Mouse (Mus musculus) G1E-ER4 (cell line): ENCODE results near the gene 3110040N11Rik. TPM values are rescaled to one million over a fixed set of nuclear protein-coding genes. Genes with fewer than 3 reads are reported as not detected.

Experiments used
- GATA1 ChIP-seq: IDR thresholded peaks from one replicate; pipeline ENCODE4 v1.8.0; 2012; ENCODE audit warnings: low read length, inconsistent platforms
- polyA plus RNA-seq: library from polyadenylated mRNA; stranded (reverse); fragments of >175 nt; gene quantifications from 2 replicates; pipeline ENCODE4 v1.2.3, GENCODE M21; 2012

3110040N11Rik gene
- polyA plus RNA-seq, result 26.0 and 35.6 TPM in 2 replicates

DNA sequence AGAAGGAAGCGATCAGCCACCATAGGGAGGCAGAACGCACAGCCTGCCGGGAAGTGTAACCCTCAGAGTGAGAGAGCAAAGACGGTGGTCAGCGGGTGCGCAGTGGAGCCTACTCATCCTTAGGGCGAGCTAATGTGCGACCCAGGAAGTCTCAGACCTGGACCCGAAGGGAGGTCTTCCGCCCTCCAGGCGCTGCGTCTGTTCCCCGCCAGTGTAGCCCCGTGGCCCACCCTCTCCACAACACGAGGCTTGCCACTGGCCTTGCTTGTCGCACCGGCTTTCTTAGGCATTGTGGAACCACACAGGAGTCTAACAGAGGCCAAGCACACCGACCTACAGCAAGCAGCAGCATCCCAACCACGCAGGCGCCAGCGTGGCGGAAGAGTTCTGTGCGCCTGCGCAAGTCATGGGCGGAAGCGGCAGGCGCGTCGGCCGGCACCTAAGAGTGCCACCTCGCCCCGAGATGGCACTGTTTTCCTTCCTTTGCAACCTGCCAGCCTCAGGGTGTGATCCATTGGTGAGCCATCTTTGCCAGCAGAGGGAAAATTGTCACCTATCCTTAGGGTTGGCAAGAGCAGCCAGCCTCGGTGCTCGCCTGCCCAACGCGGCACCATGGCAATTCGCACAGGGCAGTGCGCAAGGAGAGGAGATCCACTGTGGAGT lies at the start of gene 3110040N11Rik:
TSS of gene 3110040N11Rik (minus strand) at position 384 of the 663 bp plus-strand sequence.
- no peak for TF ChIP-seq GATA1

DNA sequence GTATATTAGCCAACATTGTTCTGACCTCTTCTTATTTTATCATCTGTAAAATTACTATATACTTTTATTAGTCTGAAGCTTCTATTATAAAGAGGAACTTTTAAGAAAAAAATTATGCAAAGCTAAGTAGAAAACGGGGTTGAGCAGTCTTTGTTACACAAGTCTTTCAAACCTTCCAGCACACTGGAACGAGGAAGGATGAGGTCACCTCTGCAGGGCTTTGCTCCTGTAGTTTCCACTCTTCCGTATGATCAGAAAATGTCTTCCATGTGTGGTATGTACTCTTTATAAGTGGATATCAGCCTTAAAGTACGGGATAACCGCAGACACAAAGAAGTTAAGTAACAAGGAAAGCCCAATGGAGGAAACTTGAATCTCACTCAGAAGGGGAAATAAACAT lies 46.2 kb upstream of the 3110040N11Rik start:
- TF ChIP-seq GATA1, result no peak

DNA sequence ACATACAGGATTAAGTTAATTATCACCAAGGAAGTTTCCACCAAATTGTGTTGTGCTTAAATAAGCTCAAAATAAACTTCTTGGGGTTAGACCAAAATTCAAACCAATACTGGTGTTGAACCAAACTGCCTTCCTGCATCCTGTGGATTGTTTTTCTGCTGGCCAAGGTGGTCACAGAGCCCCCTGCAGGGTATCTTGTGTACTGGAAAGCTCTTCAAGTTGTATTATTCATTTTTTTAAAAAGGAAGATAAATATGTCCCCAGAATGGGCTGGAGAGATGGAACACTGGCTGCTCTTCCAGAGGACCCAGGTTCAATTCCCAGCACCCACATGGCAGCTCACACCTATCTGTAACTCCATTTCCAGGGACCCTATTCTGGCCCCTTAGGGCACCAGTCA lies 45.6 kb upstream of the 3110040N11Rik start:
- TF ChIP-seq GATA1, result no peak

DNA sequence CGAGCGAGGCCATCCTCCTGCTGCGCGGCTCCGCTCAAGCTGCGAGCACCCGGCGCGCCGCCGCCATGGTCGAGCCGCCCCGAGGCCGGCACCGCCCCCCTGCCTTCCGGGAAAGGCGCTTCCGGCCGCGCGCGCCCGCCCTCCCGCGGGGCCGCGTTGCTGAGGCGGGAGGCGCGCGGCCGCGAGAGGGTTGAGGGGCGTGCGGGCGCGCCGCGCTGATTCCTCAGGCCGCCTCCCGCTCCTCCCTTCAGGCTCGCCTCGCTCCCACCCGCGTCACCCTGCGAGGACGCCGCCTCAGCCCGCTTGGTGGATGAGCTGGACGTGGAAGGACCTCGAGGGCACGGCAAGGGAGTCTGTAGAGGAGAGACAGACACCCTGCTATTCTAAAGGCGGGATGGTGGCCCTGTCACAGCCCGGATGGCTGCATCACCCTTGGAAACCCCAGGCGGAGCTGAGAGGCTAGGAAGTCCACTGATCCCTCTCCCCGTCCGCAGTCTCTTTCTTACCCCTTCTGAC lies 40.2 kb upstream of the 3110040N11Rik start, which contains the start of gene Btbd1:
TSS of gene Btbd1 (minus strand) at position 53 of the 516 bp plus-strand sequence.
- TF ChIP-seq GATA1, result no peak

DNA sequence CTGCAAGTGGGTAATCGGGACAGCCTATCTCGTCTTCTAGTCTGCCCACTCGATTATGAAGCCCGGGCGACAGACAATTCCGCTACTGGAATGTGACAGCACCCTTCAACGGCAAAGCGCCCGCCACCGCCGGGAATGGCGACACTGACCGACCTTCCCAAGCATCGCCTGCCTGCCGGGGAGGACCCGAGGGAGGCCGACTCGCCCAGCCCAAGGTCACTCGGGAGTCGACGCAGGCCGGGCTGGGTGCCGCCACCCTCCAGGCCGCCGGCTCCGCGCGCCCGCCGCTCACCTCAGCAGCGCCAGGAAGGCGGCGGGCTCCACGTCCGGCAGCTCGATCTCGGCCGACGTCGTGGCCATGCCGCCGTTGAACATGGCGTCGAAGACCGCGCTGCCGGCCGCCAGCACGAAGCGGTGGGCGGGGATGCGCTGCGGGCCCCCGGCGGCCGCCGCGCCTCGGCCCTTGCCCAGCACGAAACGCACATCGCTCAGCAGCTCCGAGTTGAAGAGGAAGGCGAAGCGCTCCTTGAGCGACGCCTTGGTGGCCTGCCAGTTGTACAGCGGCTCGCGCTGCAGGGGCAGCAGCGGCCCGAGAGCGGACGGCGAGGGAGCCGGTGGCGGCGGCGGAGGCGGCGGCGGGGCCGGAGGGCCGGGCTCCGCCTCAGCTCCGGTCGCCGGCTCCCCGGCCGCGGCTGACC lies 39.6 kb upstream of the 3110040N11Rik start:
- no peak for TF ChIP-seq GATA1

DNA sequence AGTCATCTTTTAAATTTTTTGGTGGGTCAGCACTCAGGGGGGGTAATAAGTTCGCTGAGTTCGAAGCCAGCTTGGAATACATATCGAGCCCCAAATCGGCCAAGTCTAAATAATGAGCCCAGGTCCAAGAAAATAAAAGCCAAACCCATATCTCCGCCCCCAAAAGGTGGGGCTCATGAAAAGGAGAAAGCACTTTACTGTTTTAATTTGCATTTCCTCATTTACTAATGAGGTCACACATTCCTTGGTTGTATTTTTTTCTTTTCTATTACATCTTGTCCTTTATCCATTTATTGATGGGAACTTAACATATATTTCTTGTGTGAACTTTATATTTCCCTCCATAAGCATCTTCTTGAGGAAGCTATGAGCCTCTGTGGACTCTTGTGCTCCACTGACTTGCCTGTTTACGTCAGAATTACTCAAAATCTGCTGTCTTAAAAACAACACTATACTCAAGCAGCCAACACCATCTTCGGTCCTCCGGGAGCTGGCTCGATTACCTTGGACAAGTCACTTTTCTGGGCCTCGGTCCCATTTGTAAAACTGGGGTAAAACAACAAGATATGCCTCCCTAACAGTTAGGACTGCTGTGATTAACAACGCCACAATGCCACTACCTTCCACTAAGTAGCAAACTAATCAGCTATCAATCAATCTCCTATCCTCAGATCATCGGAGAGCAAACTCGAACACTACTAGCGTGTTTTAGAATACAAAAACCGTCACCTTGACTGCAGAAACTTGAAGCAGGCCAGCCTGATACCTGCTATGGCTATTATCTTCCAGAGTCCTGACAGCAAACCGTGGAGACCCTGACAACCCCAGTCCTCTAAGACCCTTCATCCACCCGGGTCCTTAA lies 38.8 kb upstream of the 3110040N11Rik start:
- TF ChIP-seq GATA1, result no peak

DNA sequence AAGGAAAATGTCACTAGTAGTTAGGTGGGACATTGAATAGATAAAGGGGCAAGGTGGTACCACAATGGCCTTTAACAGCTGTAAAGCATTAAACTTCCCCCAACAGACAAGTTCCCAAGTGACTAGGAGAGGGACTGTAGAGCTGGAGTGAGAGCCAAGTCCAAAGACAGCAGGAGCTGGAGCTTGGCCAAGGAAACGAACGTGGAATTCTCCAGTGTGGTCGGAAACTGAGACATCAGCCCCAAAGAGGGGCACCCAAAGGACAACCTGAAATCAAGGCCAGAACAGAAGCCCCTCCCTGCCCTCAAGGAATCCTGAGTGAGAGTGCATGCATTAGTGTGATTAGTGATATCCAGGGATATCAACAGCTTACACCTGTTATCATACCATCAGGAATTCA lies 36.1 kb upstream of the 3110040N11Rik start:
- no peak for TF ChIP-seq GATA1

DNA sequence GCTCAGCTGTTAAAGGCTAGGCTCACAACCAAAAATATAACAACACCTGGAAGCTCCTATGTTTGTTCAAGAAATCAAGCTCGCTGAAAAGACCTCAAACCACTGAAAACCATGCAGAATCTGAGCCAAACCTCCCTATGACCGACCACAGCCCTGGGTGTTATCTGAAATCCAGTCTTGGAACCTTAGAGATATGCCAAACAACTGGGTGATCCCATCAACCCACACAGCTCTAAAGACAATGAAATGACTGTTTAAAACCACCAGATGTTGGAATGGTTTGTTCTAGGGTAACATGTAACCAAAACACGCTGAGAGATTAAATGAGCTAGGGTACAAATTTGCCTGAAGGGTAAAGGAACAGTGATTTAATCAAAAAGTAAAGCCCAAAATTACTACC lies 35.6 kb upstream of the 3110040N11Rik start:
- no peak for TF ChIP-seq GATA1

DNA sequence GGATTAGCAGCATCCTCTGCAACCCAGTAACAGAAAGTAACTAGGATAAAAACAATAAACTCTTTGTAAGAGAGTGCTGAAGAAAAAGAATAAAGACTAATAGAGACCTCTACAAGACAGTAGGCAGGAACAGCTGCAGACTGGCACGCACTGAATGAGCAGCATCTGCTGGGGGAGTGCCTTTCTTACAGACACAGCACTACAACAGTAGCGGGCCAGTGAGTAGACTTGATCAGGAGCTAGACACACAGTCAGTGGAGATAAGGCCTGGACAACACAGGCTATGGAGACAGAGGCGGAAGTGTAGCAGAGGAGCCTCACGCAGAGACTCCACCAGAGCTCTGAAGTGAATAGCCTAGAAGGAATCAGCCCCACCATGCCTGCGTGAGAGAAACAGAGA lies 16.8 kb upstream of the 3110040N11Rik start:
- no peak for TF ChIP-seq GATA1

DNA sequence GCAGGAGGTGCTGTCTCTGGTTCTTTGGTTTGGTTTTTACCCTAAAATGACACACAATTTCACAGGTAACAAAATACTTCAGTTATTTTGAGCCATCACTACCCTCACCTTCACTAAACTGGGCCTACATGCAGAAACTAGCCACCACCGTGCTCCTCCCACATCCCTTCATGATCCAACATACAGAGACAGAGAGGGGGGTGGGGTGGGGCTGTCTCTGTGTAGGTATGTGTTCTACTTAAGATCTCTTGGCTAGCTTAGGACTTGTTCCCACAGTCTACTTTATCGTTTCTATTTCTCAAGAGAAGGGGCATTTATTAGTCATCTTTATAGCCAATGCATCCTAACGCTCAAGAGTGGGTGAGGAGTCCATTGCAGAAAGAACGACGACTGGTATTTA lies 742 bp downstream of the 3110040N11Rik start:
- no peak for TF ChIP-seq GATA1

DNA sequence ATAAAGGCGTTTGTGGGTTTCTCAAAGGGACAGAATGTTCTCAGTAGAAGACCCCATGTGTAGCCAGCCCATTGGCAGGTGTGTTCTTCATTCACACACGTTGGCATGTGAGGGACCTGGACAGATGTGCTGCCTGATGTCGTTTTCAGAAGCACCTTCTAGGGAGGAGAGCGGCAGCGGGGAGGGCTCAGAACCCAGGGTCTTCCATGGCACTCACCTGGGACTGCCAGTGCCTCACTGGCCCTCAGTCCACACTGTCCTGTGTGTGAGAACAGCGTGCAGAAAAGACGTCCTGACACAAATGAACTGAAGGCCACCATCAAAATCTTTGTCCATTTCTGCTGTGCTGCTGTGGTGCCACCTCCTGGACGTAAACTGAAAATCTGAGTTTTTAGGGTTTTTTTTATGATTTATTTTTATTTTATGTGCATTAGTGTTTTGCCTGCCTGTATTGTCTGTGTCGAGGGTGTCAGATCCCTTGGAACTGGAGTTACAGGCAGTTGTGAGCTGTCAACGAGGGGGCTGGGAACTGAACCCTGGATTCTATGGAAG lies 11.5 kb downstream of the 3110040N11Rik start:
- no peak for TF ChIP-seq GATA1

DNA sequence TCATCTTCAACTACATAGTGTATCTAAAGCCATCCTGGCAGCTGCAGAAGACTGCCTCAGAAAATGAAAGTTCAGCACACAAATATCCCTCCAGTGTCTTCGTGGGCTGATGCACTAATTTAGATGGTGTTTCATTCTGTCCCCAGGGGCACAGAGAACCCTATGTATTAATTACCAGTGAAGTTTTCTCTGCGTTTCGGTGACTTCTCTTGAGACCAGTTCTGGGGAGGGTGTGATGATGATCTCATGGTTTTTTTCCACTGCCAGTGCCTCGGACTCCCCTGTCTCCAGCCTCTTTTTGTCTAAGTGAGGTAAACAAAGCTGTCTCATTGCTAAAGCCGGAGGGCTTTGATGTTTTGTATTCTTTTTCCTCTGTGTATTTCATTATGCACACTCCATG lies 14.0 kb downstream of the 3110040N11Rik start:
- no peak for TF ChIP-seq GATA1

DNA sequence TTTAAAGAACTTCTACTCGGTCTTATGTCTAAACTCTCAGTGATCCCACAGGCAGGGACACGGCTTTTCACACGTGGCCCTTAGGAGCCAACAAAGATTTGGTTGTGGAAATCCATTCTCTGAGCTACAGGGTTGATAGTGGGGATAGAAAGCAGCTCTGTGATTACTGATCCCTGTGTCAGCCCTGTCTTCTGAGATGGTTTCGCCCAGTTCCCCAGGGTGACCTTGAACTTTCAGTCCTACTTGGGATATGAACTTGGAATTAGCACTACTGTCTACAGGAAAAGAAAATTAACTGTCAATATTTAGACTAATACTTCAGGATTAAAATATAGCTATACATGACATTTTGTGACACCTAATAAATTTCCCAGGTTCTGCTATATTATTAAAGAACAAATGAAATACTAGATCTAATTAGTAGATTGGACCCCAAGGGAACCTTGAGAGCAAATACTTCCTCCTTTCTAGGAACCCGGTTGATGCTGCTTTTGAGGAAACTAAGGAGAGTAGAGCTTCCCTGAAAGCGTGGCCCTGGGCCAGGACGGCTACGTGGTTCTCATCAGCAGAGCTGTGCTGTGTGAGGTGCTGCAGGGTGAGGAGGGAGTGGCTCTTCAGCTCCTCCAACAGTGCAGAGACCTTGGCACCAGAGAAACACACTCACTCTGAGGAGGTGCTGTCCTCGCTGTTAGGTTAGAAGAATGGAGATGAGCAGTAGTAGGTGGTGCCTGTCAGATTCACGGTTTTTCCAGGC lies 16.3 kb downstream of the 3110040N11Rik start:
- no peak for TF ChIP-seq GATA1

DNA sequence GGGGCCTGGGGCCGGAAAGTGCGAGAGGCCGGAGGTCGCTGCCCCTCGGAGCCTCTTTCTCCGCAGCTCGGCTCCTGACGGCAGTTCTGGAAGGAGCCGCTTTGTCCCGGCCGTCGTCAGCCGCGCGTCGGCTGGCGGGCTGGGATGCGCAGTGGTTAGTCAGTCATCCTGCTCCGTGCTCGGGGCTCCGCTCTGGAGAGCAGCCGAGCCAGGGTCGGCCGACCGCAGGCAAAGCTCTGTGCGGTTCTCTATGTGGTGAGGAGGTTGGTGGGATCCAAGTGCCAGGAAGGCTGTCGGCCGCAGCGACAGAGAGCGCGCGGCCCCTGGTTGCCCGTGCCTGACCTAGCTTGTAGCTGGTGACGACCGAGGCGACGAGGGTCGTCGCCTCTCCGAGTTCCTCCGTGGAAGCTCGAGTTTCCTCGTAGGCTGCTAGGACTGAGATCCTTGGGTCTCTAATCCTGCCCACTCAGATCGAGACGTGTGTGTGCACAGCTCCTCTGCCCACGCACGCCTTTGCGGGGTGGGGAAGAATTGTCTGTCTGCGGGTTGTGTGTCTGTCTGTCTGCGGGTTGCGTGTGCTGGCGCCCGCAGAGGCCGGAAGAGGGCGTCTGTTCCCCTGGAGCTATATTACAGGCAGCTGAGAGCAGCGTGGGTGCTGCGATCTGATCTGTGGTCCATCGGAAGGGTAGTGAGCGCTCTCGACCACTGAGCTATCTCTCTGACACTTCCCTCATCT lies 26.0 kb downstream of the 3110040N11Rik start:
- no peak for TF ChIP-seq GATA1
